Mouse (Mus musculus) midbrain, embryonic 11.5 days (tissue): ENCODE results near the gene Slc1a4. TPM values are rescaled to one million over a fixed set of nuclear protein-coding genes. Genes with fewer than 3 reads are reported as not detected.

ENCODE experiments used
- ATAC-seq: fragments of 200-750 bp; cut with Nextera tagmentation; 2 replicates; pipeline ENCODE4 v1.8.0; 2017; ENCODE audit warnings: moderate TSS enrichment, moderate library complexity; ENCODE audit not compliant: low FRiP score
- DNase-seq: peaks from one replicate; pipeline ENCODE4 v3.0.0; 2015; ENCODE audit warnings: low spot score; ENCODE audit errors: missing footprints
- H3K27ac ChIP-seq: fragments of 300-500 bp; sonication (generic); 2 replicates; pipeline ENCODE4 v1.5.1; 2014; ENCODE audit warnings: low read depth, low read length
- H3K27me3 ChIP-seq: fragments of 300-500 bp; sonication (generic); 2 replicates; pipeline ENCODE4 v1.6.1; 2014; ENCODE audit warnings: mild to moderate bottlenecking, low read length, moderate library complexity, mixed read lengths; ENCODE audit not compliant: control insufficient read depth, insufficient read depth
- H3K36me3 ChIP-seq: fragments of 300-500 bp; sonication (generic); 2 replicates; pipeline ENCODE4 v1.6.1; 2014; ENCODE audit warnings: mild to moderate bottlenecking, low read length, moderate library complexity, mixed read lengths; ENCODE audit not compliant: control insufficient read depth, insufficient read depth
- H3K4me1 ChIP-seq: fragments of 300-500 bp; sonication (generic); 2 replicates; pipeline ENCODE4 v1.6.1; 2014; ENCODE audit warnings: low read length; ENCODE audit not compliant: control insufficient read depth, insufficient read depth
- H3K4me2 ChIP-seq: fragments of 300-500 bp; sonication (generic); 2 replicates; pipeline ENCODE4 v1.6.1; 2014; ENCODE audit warnings: mild to moderate bottlenecking, moderate library complexity
- H3K4me3 ChIP-seq: fragments of 300-500 bp; sonication (generic); 2 replicates; pipeline ENCODE4 v1.5.1; 2014; ENCODE audit warnings: low read depth, low read length
- H3K9ac ChIP-seq: fragments of 300-500 bp; sonication (generic); 2 replicates; pipeline ENCODE4 v1.6.1; 2014; ENCODE audit warnings: low read length
- H3K9me3 ChIP-seq: fragments of 300-500 bp; sonication (generic); 2 replicates; pipeline ENCODE4 v1.6.1; 2016; ENCODE audit warnings: low read length; ENCODE audit not compliant: control insufficient read depth
- WGBS: fragments of 180-500 bp; shearing (Covaris S2); extraction: QIAGEN DNeasy Blood & Tissue Kit; methylation state at CpG from one replicate; pipeline ENCODE4 v1.1.7; 2014; 5-methylcytosine and 5-hydroxymethylcytosine counted together
- polyA plus RNA-seq: library from polyadenylated mRNA; unstranded; fragments of >200 nt; fragmentation: Nextera tagmentation; extraction: Ambion mirVana; gene quantifications from 2 replicates; pipeline ENCODE4 v1.2.1, GENCODE M21; 2014

The Slc1a4 gene
- polyA plus RNA-seq, 1 experiment from 2014 or later: 20.2 TPM

DNA sequence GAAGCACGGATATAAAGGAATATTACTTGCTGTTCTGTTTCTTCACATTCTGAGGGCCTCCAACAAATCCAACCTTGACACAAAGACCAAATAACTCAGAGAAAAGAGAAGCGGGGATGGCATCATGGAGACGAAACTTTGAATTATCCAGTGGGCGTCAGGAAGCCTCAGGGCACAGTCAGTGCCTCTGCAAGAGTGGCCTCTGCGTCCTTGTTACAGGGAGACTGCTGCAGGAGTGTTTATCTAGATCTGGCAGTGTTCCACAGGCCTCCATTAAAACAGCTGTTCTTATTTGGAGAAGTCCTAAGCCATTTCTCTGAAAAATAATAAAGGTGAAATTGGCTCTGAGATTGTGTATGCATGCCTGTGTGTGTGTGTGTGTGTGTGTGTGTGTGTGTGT is 51.5 kb downstream of the Slc1a4 start:
- Histone ChIP-seq H3K27me3 (no peaks in the 10 kb centered on the region), H3K4me3 (no peak overlapping the region), H3K9ac (no peak overlapping the region), H3K27ac (no peak overlapping the region), H3K4me1 (no peaks in the 10 kb centered on the region), H3K9me3 (no peaks in the 10 kb centered on the region), H3K36me3 (no peaks in the 10 kb centered on the region), H3K4me2 (no peak overlapping the region)
- 86% methylated on average over 5 of the region's 5 CpGs for WGBS
- no peak for ATAC-seq
- DNase-seq: no peak

DNA sequence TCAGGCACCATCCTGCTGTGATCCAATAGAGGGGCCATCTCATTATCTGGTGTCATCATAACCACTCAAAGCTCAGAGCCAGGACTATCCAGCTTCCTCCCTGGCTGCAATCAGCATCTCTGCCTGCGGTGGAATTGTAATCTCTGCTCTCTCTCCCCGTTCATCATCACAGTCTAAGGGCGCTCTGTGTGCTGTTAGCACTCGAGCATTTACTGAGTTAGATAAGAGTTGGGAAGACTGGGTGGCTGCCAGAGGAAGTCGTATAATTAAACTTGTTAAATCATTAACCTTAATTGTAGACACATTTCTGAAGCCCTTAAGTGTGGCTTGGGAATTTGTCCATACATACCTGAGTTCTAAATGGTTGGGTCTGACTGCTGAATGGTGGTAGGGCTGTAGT is 53.8 kb downstream of the Slc1a4 start:
- Histone ChIP-seq H3K27ac (no peak overlapping the region), H3K4me2 (no peak overlapping the region), H3K9ac (no peak overlapping the region), H3K36me3 (no peaks in the 10 kb centered on the region), H3K4me1 (no peaks in the 10 kb centered on the region), H3K27me3 (no peaks in the 10 kb centered on the region), H3K4me3 (no peak overlapping the region), H3K9me3 (no peaks in the 10 kb centered on the region)
- 85% methylated on average over 5 of the region's 5 CpGs for WGBS
- ATAC-seq: no peak
- no peak for DNase-seq

DNA sequence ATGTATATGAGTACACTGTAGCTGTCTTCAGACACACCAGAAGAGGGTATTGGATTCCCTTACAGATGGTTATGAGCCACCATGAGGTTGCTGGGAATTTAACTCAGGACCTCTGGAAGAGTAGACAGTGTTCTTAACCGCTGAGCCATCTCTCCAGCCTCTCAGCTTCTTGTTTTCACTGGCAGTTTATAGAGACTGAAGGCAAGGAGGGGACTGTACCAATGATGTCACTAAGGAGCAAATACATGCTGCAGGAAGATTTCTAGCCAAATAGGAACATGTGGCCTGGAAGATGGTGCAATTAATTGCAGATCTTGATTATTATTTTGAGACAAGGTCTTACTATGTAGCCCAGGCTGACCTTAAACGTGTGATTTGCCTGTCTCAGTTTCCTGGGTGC is 55.4 kb downstream of the Slc1a4 start:
- WGBS: 67% methylated on average over 2 of the region's 2 CpGs
- ATAC-seq (no peak), DNase-seq (no peak)
- Histone ChIP-seq H3K9me3 (no peaks in the 10 kb centered on the region), H3K36me3 (no peaks in the 10 kb centered on the region), H3K4me3 (no peak overlapping the region), H3K4me2 (no peak overlapping the region), H3K27me3 (no peaks in the 10 kb centered on the region), H3K27ac (no peak overlapping the region), H3K4me1 (no peaks in the 10 kb centered on the region), H3K9ac (no peak overlapping the region)

DNA sequence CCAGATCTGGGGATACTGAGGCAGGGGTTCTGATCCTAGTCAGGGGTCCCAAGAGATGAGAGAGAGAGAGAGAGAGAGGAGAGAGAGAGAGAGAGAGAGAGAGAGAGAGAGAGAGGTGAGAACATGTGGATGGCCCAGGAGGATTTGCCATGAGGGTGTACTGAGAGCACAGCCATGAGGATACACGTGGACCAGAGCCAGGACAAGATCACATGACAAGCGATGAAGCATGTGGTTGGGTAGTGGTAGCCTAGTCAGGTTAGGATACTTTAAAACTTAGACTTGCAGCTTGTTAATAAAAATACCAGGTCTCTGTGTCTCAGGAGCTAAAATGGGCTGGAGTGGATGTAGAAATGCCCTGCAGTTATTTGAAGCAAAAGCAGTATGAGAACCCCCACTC is 56.5 kb downstream of the Slc1a4 start:
- no peaks in the 10 kb centered on the region for H3K36me3 ChIP-seq
- H3K9me3 ChIP-seq: no peaks in the 10 kb centered on the region
- no peak overlapping the region for H3K4me3 ChIP-seq
- H3K27ac ChIP-seq: no peak overlapping the region
- DNase-seq: no peak
- no peaks in the 10 kb centered on the region for H3K27me3 ChIP-seq
- no peak overlapping the region for H3K4me2 ChIP-seq
- H3K4me1 ChIP-seq: no peaks in the 10 kb centered on the region
- 74% methylated on average over 2 of the region's 2 CpGs for WGBS
- H3K9ac ChIP-seq: no peak overlapping the region
- no peak for ATAC-seq

DNA sequence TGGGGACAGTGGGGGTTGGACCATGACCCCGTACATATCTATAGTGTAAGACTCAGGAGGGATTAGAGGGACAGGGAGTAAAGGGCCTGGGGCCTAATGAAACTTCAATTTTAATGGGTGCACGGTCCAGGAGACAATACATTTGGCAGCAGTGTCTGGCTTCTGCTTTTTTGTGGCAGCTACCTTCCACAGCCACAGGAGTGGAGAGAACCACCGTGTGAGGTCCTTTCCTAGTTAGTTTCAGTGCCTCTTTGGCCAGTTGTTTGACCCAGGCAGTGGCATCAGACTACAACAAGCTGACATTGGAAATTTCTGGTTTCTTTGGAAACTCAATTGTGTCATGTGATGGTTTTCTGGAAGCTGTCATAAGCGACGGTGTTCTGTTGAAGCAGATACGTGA is 62.6 kb downstream of the Slc1a4 start:
- Histone ChIP-seq H3K9ac (no peak overlapping the region), H3K4me2 (no peak overlapping the region), H3K4me3 (no peak overlapping the region), H3K27ac (no peak overlapping the region), H3K27me3 (no peaks in the 10 kb centered on the region), H3K9me3 (no peaks in the 10 kb centered on the region), H3K36me3 (no peaks in the 10 kb centered on the region), H3K4me1 (no peaks in the 10 kb centered on the region)
- ATAC-seq: no peak
- WGBS: 84% methylated on average over 6 of the region's 6 CpGs
- no peak for DNase-seq

DNA sequence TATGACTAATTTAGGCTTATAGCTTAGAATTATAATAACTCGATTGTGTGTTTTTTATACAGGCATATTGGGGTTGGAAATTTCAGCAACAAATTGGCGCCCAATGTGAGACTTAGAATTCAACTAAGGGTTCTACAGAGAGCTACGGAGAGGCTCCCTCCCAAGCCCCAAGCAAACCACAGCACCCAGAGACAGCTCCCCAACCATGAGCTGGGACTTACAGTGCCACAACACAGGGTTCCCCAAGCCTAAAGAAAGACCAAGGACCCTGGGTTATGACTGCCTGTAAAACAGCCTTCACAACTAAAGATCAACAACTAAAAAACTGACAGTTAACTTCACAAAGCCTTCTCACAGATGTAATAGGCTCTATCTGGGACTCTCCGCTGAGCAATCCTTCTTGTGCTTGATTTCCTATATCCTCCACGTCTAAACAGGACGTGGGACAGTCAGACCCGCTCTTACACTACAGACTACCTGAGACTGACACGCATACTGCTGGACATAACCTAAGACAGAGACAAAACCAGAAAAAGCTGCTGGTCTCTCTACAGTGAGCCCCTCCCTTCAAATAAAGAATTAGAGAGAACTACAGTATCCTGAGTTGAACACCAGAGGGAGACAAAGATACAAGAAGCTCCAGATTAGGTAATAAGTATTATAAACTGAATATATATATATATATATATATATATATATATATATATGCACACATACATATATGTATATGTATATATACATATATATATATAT is 69.7 kb downstream of the Slc1a4 start:
- no peak for ATAC-seq

DNA sequence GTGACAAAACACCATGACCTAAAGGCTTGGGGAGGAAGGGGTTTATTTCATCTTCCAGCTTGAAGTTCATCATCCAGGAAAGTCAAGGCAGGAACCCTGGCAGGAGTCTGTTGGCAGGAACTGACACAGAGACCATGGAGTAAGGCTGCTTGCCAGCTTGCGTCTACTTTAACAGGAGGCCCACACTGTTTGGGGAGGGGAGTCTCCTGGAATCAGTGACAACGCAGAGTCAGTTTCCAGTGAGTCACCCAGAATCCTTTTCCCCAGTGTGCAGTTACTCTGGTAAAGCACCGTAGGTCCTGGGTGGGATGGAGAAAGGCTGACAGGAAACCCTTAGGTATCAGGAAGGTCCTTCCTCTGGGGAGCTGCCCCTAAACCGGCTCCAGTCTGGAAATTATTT is 77.7 kb downstream of the Slc1a4 start:
- Histone ChIP-seq H3K27ac (no peak overlapping the region), H3K9me3 (no peaks in the 10 kb centered on the region), H3K4me3 (no peak overlapping the region), H3K27me3 (no peaks in the 10 kb centered on the region), H3K4me2 (no peak overlapping the region), H3K9ac (no peak overlapping the region), H3K36me3 (no peaks in the 10 kb centered on the region), H3K4me1 (no peaks in the 10 kb centered on the region)
- no peak for DNase-seq
- ATAC-seq: no peak
- WGBS: 93% methylated on average over 4 of the region's 4 CpGs

More for the DNA sequence above, 69.7 kb downstream of the Slc1a4 start:
- Histone ChIP-seq H3K9me3 (no peaks in the 10 kb centered on the region), H3K36me3 (no peaks in the 10 kb centered on the region), H3K4me1 (no peaks in the 10 kb centered on the region), H3K27ac (no peak overlapping the region), H3K9ac (no peak overlapping the region), H3K4me3 (no peak overlapping the region), H3K4me2 (no peak overlapping the region), H3K27me3 (no peaks in the 10 kb centered on the region)
- WGBS: 57% methylated on average over 8 of the region's 8 CpGs
- peak; percentile 88 for DNase-seq

DNA sequence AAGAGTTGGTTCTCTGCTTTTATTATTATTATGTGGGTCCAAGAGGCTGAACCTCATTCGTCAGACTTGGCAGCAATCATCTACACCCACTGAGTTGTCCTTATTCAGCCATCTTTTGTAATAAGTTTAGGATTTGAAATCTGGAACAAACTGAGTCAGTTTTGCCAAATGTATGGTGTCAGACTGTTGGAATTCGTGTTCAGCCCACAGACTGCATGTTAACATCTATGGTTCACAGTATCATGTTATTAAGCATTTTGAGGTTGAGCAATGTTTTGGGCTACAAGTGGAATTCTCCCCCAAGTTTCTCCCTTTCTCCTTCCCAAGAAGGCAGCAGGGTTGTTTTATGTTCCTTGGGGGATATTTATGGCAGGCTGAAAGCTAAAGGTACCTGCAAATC is 79.4 kb downstream of the Slc1a4 start:
- no peak overlapping the region for H3K9ac ChIP-seq
- H3K4me1 ChIP-seq: peaks cover 5% of the 10 kb centered on the region; the same call in 1 of the 2 replicates
- ATAC-seq (no peak), DNase-seq (no peak)
- H3K27ac ChIP-seq: no peak overlapping the region
- no peak overlapping the region for H3K4me2 ChIP-seq
- no peaks in the 10 kb centered on the region for H3K27me3 ChIP-seq
- WGBS: 78% methylated on average over 2 of the region's 2 CpGs
- no peaks in the 10 kb centered on the region for H3K9me3 ChIP-seq
- no peaks in the 10 kb centered on the region for H3K36me3 ChIP-seq
- no peak overlapping the region for H3K4me3 ChIP-seq
